Mouse (Mus musculus) small intestine, adult 10 weeks (tissue): Measurements from ENCODE around the gene Cabp1. TPM values are rescaled to one million over a fixed set of nuclear protein-coding genes. Genes with fewer than 3 reads are reported as not detected.

Experiments
- polyA plus RNA-seq: library from polyadenylated mRNA; stranded (reverse); fragments of 350-450 nt; fragmentation: Illumina TruSeq; extraction: RNeasy Lipid Tissue Mini Kit (QIAGEN cat#74804); gene quantifications from one replicate; pipeline ENCODE4 v1.2.3, GENCODE M21; 2014; ENCODE audit warnings: low replicate concordance

The Cabp1 gene
- polyA plus RNA-seq: not detected

GRCm38 (mm10) chr5:115193669-115194625 lies at the start of gene Cabp1:
Gene Cabp1, minus strand, starts transcription at chr5:115194381.

GRCm38 (mm10) chr5:115235786-115236263 lies 41.6 kb upstream of the Cabp1 start, which contains the start of gene Pop5:
Gene Pop5, plus strand, starts transcription at chr5:115235836.

GRCm38 (mm10) chr5:115158040-115158983 lies 35.9 kb downstream of the Cabp1 start, which contains the start of gene Mlec:
Gene Mlec, minus strand, starts transcription at chr5:115158179.

GRCm38 (mm10) chr5:115134234-115135165 lies 59.7 kb downstream of the Cabp1 start, which contains the start of gene Unc119b:
Gene Unc119b, minus strand, starts transcription at chr5:115134975.

DNA sequence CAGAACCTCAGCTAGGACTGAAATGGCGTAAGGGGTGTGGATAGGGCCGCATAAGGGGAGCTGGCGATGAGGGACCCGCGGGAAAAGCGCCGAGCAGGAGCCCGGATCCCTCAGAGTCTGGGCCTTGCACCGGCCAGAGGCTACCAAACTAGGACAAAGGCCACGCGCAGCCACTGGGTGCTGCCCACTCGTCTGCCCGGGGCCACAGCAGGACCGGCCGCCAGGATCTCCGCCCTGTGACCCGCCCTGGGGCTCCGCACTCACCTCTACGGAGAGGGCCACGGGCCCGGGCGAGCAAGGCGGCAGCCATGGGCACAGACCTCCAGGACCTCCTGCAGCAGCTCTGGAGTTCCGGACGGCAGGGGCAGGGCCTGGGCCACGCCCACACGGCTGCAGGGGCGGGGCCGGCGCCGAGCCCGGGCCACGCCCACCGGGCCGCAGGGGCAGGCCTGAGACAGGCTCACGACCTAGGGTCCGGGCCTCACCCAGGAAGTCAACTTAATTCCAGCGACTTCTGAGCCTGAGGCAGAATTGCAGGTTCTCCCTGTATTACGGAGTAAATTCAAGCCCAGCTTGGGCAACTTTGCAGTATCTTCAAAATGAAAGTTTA lies 75.1 kb downstream of the Cabp1 start, which contains the start of gene Acads:
Gene Acads (minus strand): TSS at position 386 of the 610 bp plus-strand sequence.

Other genes with a start within 250 kb of the Cabp1 start
- not detected for gene Hnf1a, start 223.3 kb downstream of the Cabp1 start, polyA plus RNA-seq
- 60.7 TPM for gene Sppl3, start 183.2 kb downstream of the Cabp1 start, polyA plus RNA-seq
- not detected for gene Gm10401, start 96.1 kb downstream of the Cabp1 start, polyA plus RNA-seq
- gene Acads, start 75.0 kb downstream of the Cabp1 start, polyA plus RNA-seq: 0.63 TPM
- gene Unc119b, start 59.4 kb downstream of the Cabp1 start, polyA plus RNA-seq: 3.3 TPM
- 74.6 TPM for gene Mlec, start 36.2 kb downstream of the Cabp1 start, polyA plus RNA-seq
- 1.2 TPM for gene Pop5, start 41.5 kb upstream of the Cabp1 start, polyA plus RNA-seq
- gene Rnf10, start 78.5 kb upstream of the Cabp1 start, polyA plus RNA-seq: 13.1 TPM
- 8.6 TPM for gene Coq5, start 85.3 kb upstream of the Cabp1 start, polyA plus RNA-seq
- 273 TPM for gene Dynll1, start 106.6 kb upstream of the Cabp1 start, polyA plus RNA-seq
- gene Srsf9, start 132.8 kb upstream of the Cabp1 start, polyA plus RNA-seq: 24.1 TPM
- 23.9 TPM for gene Gatc, start 146.8 kb upstream of the Cabp1 start, polyA plus RNA-seq
- gene Triap1, start 146.8 kb upstream of the Cabp1 start, polyA plus RNA-seq: 11.4 TPM
- gene Cox6a1, start 154.6 kb upstream of the Cabp1 start, polyA plus RNA-seq: 68.8 TPM
- 0.93 TPM for gene Msi1, start 235.2 kb upstream of the Cabp1 start, polyA plus RNA-seq